Mouse (Mus musculus) midbrain, embryonic 10.5 days (tissue): ENCODE data around the gene Tsg101. TPM values are rescaled to one million over a fixed set of nuclear protein-coding genes. Genes with fewer than 3 reads are reported as not detected.
"Not testable (repeated sequence)": the region's sequence is repeated elsewhere in the genome, so short reads cannot be mapped to it uniquely, and the experiment has no call there.

ENCODE experiments used
- DNase-seq: peaks from one replicate; pipeline ENCODE4 v3.0.0-alpha.2; 2017; ENCODE audit warnings: low spot score
- H3K27ac ChIP-seq: fragments of 300-500 bp; sonication (generic); replicated peaks from 2 replicates; pipeline ENCODE4 v1.5.1; 2016; ENCODE audit warnings: mild to moderate bottlenecking
- H3K27me3 ChIP-seq: fragments of 300-500 bp; sonication (generic); 2 replicates; pipeline ENCODE4 v1.6.1; 2016; ENCODE audit warnings: low read depth, mild to moderate bottlenecking; ENCODE audit not compliant: poor library complexity, severe bottlenecking
- H3K36me3 ChIP-seq: fragments of 300-500 bp; sonication (generic); 2 replicates; pipeline ENCODE4 v1.6.1; 2016; ENCODE audit warnings: mild to moderate bottlenecking, moderate library complexity
- H3K4me1 ChIP-seq: fragments of 300-500 bp; sonication (generic); 2 replicates; pipeline ENCODE4 v1.6.1; 2016
- H3K4me3 ChIP-seq: fragments of 300-500 bp; sonication (generic); 2 replicates; pipeline ENCODE4 v1.5.1; 2016; ENCODE audit warnings: mild to moderate bottlenecking, moderate library complexity
- H3K9me3 ChIP-seq: fragments of 300-500 bp; sonication (generic); replicated peaks from 2 replicates; pipeline ENCODE4 v1.6.1; 2016; ENCODE audit warnings: mild to moderate bottlenecking
- WGBS: fragments of 180-500 bp; shearing (Covaris S2); methylation state at CpG from one replicate; pipeline ENCODE4 v1.1.7; 2016; 5-methylcytosine and 5-hydroxymethylcytosine counted together
- polyA plus RNA-seq: library from polyadenylated mRNA; unstranded; fragments of >200 nt; fragmentation: Nextera tagmentation; extraction: Ambion mirVana; gene quantifications from 2 replicates; pipeline ENCODE4 v1.2.1, GENCODE M21; 2016

The Tsg101 gene
- polyA plus RNA-seq, 1 experiment from 2014 or later = 265 TPM

DNA sequence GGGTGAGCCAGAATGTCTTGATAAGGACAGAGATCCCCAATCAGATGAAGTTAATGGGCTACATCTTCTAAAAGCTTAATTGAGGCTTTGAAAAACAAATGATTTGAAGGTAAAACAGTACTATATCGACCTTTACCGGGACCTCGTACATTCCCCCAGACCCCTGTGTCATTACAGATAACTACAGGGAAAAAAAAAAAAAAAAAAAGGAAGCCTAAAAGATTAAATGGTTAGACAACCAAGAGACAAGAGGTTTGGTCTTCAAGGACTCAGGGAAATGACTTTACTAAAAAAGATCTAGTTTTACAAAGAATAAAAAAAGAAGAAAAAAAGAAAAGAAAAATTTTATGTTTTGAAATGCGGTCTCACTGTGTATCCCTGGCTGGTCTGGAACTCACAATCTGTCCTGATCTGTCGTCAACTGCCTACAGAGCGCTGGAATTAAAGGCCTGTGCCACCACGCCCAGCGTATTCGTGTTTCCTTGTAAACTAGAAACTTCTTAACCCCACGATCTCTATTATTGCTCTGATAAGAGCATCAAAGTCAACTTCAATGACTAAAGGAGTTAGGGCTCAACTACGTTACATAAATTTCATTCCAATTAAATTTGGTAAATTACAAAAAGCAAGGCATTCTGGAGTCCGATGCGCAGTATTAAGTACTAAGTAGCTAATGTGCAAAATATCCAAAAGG, 944 bp downstream of the Tsg101 start:
- peak overlapping the region; percentile 99 for H3K27ac ChIP-seq
- H3K4me3 ChIP-seq = peak overlapping the region; percentile 81
- H3K4me1 ChIP-seq = peaks cover 22% of the 10 kb centered on the region
- no peaks in the 10 kb centered on the region for H3K9me3 ChIP-seq
- no peak for DNase-seq
- peaks cover 42% of the 10 kb centered on the region for H3K36me3 ChIP-seq
- H3K27me3 ChIP-seq = no peaks in the 10 kb centered on the region
- 22% methylated on average over 13 of the region's 13 CpGs for WGBS

DNA sequence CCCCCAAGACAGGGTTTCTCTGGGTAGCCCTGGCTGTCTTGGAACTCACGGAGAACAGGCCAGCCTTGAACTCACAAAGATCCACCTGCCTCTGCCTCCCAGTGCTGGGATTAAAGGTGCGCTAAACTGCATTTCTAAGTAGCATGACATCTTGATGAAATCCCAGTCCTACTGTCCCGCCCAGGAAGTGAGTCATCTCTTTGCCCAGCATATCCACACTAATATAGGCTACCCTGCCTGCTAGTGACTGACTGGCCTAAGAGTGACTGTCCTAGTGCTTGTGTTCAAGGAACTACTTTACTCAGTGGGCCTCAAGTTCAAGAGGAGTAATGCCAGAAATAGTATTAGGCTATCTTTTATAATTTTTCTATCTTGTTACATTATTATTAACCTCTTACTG, 3.4 kb downstream of the Tsg101 start:
- DNase-seq = no peak
- no peaks in the 10 kb centered on the region for H3K9me3 ChIP-seq
- H3K27ac ChIP-seq = no peak overlapping the region
- peaks cover 22% of the 10 kb centered on the region for H3K4me1 ChIP-seq
- H3K27me3 ChIP-seq = no peaks in the 10 kb centered on the region
- no peak overlapping the region for H3K4me3 ChIP-seq
- H3K36me3 ChIP-seq = peaks cover 66% of the 10 kb centered on the region
- 91% methylated on average over 3 of the region's 3 CpGs for WGBS

DNA sequence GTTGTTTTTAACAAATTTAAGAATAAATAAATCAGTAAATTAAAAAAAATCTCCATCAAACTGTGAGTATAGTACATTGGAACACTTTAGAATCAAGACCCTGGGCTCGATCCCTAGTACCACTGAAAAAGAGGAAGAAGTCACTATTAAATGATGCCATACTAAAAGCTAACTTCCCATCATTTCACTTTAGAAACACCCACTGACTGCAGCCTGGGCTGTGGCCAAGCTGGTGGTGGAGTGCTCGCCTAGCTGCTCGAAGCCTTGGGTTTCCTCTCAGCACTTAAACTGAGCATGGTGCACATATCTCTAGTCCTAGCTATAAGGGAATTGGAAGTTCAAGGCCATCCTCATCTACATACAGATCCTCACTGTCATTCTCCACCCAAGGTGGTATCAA, 8.5 kb downstream of the Tsg101 start:
- H3K27ac ChIP-seq = no peak overlapping the region
- no peaks in the 10 kb centered on the region for H3K9me3 ChIP-seq
- no peak for DNase-seq
- H3K4me3 ChIP-seq = no peak overlapping the region
- H3K36me3 ChIP-seq = peaks cover 99% of the 10 kb centered on the region
- no peaks in the 10 kb centered on the region for H3K27me3 ChIP-seq
- H3K4me1 ChIP-seq = no peaks in the 10 kb centered on the region
- 94% methylated on average over 3 of the region's 3 CpGs for WGBS

DNA sequence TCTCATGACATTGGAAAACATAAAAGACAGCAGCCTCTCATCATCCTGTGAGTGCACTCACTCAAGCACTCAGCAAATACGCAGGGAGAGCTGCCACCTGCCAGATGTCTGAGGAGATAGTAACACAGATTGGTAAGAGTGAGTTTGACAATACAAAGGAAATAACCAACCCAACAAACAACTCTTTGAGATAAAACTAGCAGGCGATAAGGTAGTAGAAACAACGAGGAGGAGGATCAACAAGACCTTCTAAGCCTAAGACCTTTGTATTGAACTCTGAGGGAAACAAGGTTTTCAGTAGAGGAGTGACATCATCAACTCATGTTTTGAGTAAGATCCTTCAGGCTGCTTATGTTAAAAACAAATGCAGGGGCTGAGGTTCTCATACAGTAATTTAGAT, 20.4 kb downstream of the Tsg101 start:
- no peak for DNase-seq
- Histone ChIP-seq H3K27me3 (no peaks in the 10 kb centered on the region), H3K4me1 (no peaks in the 10 kb centered on the region), H3K4me3 (no peak overlapping the region), H3K9me3 (no peaks in the 10 kb centered on the region), H3K27ac (no peak overlapping the region), H3K36me3 (peaks cover 99% of the 10 kb centered on the region)
- WGBS = 90% methylated on average over 3 of the region's 3 CpGs

DNA sequence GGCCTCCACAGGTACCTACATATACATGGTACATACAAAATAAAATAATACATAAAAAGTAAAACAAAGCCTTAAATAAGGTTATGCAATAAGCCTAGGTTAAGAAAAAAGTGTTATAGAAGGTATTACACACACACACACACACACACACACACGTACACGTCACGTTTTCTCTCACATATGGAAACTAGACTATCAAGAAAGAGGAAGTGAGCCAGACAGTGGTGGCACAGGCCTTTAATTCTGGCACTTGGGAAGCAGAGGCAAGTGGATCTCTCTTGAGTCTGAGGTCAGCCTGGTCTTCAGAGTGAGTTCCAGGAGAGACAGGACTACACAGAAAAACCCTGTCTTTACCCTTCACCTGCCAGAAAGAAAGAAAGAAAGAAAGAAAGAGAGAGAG, 24.3 kb downstream of the Tsg101 start:
- H3K36me3 ChIP-seq = peaks cover 100% of the 10 kb centered on the region

DNA sequence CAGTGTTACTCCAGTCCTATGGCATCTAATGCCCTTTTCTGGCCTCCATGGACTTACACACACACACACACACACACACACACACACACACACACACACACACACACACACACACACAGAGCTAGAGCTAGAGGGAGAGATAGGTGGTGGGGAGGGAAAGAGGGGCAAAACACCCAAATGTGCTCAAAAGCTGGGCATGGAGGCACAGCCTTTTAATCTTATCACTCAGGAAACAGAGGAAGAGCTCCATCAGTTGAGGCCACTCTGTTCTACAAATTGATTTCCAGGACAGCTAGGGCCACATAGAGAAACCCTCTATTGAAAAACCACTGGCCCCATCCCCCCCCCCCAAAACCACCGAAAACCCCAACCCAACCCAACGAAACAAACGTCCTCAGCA, 36.5 kb downstream of the Tsg101 start:
- no peaks in the 10 kb centered on the region for H3K4me1 ChIP-seq
- WGBS = 85% methylated on average over 3 of the region's 3 CpGs
- DNase-seq = no peak
- no peak overlapping the region for H3K27ac ChIP-seq
- peaks cover 66% of the 10 kb centered on the region for H3K36me3 ChIP-seq
- H3K4me3 ChIP-seq = no peak overlapping the region
- no peaks in the 10 kb centered on the region for H3K9me3 ChIP-seq
- H3K27me3 ChIP-seq = no peaks in the 10 kb centered on the region

More for the DNA sequence above, 24.3 kb downstream of the Tsg101 start:
- H3K27me3 ChIP-seq = no peaks in the 10 kb centered on the region
- no peaks in the 10 kb centered on the region for H3K4me1 ChIP-seq
- WGBS = 91% methylated on average over 3 of the region's 3 CpGs
- no peak overlapping the region for H3K27ac ChIP-seq
- no peaks in the 10 kb centered on the region for H3K9me3 ChIP-seq
- DNase-seq = no peak
- H3K4me3 ChIP-seq = no peak overlapping the region

DNA sequence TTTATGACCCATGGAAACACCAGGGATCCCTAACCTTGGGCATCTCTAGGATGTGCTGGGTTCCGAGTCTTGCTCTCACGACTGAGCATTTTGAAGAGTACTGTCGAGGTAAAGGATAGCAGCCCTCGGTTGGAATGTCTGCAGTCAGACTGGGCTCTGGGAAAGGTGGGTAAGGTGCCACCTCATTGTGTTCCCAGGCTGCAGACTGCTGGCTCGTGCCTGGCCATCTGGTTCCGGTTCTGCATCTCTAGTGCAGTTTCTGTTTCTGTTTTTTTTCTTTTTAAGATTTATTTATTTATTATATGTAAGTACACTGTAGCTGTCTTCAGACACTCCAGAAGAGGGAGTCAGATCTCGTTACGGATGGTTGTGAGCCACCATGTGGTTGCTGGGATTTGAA, 37.8 kb downstream of the Tsg101 start:
- not testable (repeated sequence) for H3K4me3 ChIP-seq, H3K27ac ChIP-seq, H3K4me1 ChIP-seq, DNase-seq, H3K9me3 ChIP-seq, H3K27me3 ChIP-seq
- H3K36me3 ChIP-seq = peaks cover 54% of the 10 kb centered on the region
- 85% methylated on average over 8 of the region's 8 CpGs for WGBS

DNA sequence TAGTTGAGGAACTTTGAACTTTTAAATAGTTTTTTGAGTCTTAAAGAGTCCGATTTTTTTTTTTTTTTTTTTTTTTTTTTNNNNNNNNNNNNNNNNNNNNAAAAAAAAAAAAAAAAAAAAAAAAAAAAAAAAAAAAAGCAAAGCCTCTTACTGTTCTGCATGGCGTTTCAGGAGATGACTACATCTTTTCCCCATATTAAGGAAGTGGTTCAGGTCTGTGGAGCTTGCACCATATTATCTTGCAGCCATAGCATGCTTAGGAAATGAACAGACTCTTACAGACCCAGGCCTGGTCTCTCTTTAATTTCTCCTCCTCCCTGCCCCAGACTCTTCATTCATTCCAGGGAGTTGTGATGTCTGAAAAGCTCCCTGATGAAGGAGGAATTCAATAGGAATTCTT, 38.8 kb downstream of the Tsg101 start:
- Histone ChIP-seq H3K4me1 (no peaks in the 10 kb centered on the region), H3K4me3 (no peak overlapping the region), H3K36me3 (peaks cover 44% of the 10 kb centered on the region), H3K27me3 (no peaks in the 10 kb centered on the region), H3K9me3 (no peaks in the 10 kb centered on the region), H3K27ac (no peak overlapping the region)
- 88% methylated on average over 2 of the region's 2 CpGs for WGBS
- DNase-seq = no peak

DNA sequence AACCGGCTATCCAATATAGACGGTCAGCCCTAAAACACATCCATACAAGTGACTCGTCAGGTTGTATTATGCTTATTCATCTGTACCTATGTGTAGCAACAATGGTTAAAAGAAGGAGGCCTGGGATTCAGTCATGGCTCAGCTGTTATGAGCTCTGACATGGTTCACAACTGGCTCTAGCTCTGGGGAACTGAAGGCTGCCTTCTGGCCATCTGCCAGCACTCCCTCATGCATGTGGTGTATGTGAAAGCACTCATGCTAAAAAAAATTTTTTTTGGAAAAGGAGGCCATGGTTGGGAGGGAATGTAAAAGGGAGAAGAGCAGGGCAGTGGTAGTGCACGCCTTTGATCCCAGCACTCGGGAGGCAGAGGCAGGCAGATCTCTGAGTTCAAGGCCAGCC, 39.9 kb downstream of the Tsg101 start:
- H3K27me3 ChIP-seq = no peaks in the 10 kb centered on the region
- no peak overlapping the region for H3K27ac ChIP-seq
- WGBS = 96% methylated on average over 5 of the region's 5 CpGs
- H3K4me1 ChIP-seq = no peaks in the 10 kb centered on the region
- H3K4me3 ChIP-seq = no peak overlapping the region
- peaks cover 33% of the 10 kb centered on the region for H3K36me3 ChIP-seq
- no peaks in the 10 kb centered on the region for H3K9me3 ChIP-seq
- DNase-seq = no peak

DNA sequence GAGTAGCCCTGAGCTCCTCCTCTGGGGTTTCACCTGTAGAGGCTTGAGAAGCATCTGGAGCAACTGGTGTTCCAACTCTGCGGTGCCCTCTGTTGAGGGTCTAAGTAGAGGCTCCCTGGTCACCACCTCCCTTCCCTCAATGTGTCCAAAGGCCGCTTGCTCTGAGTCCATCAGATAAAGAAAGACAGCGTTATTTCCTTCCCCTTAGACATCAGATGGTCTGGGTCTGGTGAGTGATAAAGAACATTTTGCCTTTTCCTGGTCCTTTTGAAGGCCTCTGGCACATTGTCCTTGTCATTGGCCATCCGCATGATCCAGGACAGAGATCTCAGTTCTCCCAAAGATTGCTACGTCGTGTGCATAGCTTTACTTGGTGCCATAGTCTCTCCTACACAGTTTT, 42.5 kb downstream of the Tsg101 start:
- WGBS = 81% methylated on average over 6 of the region's 6 CpGs

DNA sequence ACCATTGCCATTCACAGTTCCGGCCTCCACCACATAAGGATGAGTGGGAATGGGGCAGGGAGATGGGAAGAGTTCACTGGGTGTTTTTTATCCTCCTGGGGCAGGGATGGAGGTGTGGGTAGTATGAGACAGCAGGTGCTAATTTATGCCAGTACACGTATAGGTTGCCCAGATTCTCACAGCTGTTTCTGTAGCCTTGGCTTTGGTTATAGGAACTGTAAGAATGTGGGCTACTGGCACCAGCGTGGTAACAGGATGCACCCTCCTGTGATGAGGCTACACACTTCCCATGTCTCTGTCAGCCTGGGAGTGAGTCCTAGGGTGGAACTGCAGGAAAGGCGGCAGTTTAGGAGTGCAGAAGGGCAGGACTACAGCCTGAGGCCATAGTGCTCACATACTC, 42.9 kb downstream of the Tsg101 start:
- no peak overlapping the region for H3K27ac ChIP-seq
- H3K4me3 ChIP-seq = no peak overlapping the region
- H3K27me3 ChIP-seq = no peaks in the 10 kb centered on the region
- no peaks in the 10 kb centered on the region for H3K4me1 ChIP-seq
- DNase-seq = no peak
- H3K36me3 ChIP-seq = peaks cover 12% of the 10 kb centered on the region; the same call in 1 of the 2 replicates
- H3K9me3 ChIP-seq = no peaks in the 10 kb centered on the region
- WGBS = 82% methylated on average over 4 of the region's 4 CpGs

More for the DNA sequence above, 42.5 kb downstream of the Tsg101 start:
- H3K4me3 ChIP-seq = no peak overlapping the region
- H3K27ac ChIP-seq = no peak overlapping the region
- no peaks in the 10 kb centered on the region for H3K9me3 ChIP-seq
- no peaks in the 10 kb centered on the region for H3K4me1 ChIP-seq
- H3K36me3 ChIP-seq = peaks cover 12% of the 10 kb centered on the region; the same call in 1 of the 2 replicates
- no peak for DNase-seq
- H3K27me3 ChIP-seq = no peaks in the 10 kb centered on the region

DNA sequence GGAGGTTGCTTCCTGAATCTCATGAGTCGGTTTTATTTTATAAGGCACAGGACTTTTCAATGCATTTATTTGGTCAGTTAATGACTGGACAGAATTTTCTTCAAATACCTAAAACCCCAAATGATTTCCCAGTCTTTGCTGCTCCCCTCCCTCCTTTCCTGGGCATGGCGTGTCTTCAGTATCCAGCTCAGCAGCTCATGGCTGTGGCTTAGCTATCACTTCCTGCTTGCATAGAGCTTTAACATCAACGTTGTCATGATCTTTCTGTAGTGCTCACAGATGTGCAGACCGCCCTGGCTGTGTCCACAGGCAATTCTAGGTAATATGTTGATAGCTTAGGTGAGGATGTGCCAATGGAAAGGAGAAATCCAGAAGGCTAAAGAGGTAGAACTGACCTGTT, 47.8 kb downstream of the Tsg101 start:
- Histone ChIP-seq H3K27me3 (no peaks in the 10 kb centered on the region), H3K9me3 (no peaks in the 10 kb centered on the region), H3K4me3 (no peak overlapping the region), H3K27ac (no peak overlapping the region), H3K36me3 (no peaks in the 10 kb centered on the region), H3K4me1 (no peaks in the 10 kb centered on the region)
- no peak for DNase-seq
- WGBS = 88% methylated on average over 4 of the region's 4 CpGs

DNA sequence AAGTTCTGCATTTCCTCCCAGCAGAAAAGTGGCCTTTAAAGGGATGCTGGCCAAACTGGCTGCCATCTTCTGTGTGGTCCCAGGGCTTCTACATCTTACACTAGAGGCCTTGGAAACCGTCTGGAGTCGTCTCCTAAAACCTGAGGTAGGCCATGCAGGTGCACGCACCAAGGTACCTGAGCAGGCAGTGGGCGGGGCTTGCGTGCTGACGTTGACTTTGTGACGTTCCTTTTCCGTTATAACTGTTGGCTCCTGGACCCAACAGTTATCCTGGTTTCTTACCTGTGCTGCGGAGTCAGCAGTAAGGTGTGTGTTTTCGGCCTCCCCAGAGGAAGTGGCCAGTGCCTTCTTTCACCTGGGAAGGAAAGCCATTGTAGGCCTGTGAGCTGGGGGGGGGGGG, 58.8 kb downstream of the Tsg101 start, which contains the start of gene Ldhc:
Gene Ldhc (plus strand): TSS at position 208 of the 400 bp plus-strand sequence.
- Histone ChIP-seq H3K36me3 (peaks cover 8% of the 10 kb centered on the region), H3K27me3 (no peaks in the 10 kb centered on the region), H3K4me3 (no peak within 1 kb of the TSS), H3K9me3 (no peaks in the 10 kb centered on the region), H3K4me1 (no peaks in the 10 kb centered on the region), H3K27ac (no peak within 1 kb of the TSS)
- 36% methylated on average over 10 of the region's 10 CpGs for WGBS
- DNase-seq = no peak
